Comparison of ENCODE assay signal across 19 mouse cellular contexts in the genomic region with DNA sequence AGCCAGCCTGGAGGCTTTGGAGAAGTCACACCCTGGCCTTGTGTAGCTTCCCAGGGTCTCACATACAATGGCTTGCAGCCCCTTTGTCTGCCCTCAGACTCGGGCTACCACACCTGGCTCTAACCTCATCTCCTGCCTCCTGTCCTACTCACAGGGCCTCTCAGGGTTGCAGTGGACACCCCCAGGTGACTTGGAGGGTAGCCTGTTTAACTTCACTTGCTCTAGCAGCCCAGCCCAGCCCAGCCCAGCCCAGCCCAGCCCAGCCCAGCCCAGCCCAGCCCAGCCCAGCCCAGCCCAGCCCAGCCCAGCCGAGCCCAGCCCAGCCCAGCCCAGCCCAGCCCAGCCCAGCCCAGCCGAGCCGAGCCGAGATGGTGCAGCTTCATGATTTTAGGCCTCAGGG. TPM values are rescaled to one million over a fixed set of nuclear protein-coding genes. Genes with fewer than 3 reads are reported as not detected.
A peak's percentile ranks its signal among the peaks of the same experiment; 100 is the strongest.
DNase-seq lines count a peak whose midpoint lies in the region; ATAC-seq lines count a peak whose summit lies in the region.
"Had no signal": no experiment of that assay in that cellular context is flagged by ENCODE, and none has a peak within 500 bp of the region (broad histone marks: within the 10 kb centered on the region; RNA-seq: fewer than 3 reads in every experiment).

No protein-coding gene starts in this region.

- no peaks in the 10 kb centered on the region for H3K36me3 ChIP-seq in heart, embryonic 10.5 days
- H3K36me3 ChIP-seq in hindbrain, embryonic 10.5 days, result no peaks in the 10 kb centered on the region; the same call in 1 of the 2 replicates
- H3K36me3 ChIP-seq in hindbrain, embryonic 16.5 days (ENCODE audit: control insufficient read depth, insufficient read depth, low read length), result no peaks in the 10 kb centered on the region
- H3K36me3 ChIP-seq in embryonic facial prominence, embryonic 12.5 days, result no peaks in the 10 kb centered on the region; the same call in 1 of the 2 replicates
- H3K36me3 ChIP-seq in limb, embryonic 13.5 days, result 0 out of 2 replicates have a peak, but pooled peaks cover 6% of the 10 kb centered on the region
- H3K36me3 ChIP-seq: hindbrain, embryonic 13.5 days; kidney, embryonic 15.5 days had no signal

- ATAC-seq in hindbrain, embryonic 16.5 days, result no peak
- no peak for ATAC-seq in embryonic facial prominence, embryonic 12.5 days (ENCODE audit: insufficient number of reproducible peaks, insufficient read depth, low FRiP score, low TSS enrichment)
- no peak for ATAC-seq in limb, embryonic 13.5 days (ENCODE audit: low FRiP score, low read depth)
- ATAC-seq in granulocyte monocyte progenitor cell, adult 5-6 weeks (replicated peaks; ENCODE audit: poor library complexity, severe bottlenecking), result no peak
- ATAC-seq: CD4-positive, CD25-positive, alpha-beta regulatory T cell, adult 4 months; Patski had no signal

- DNase-seq in heart, embryonic 10.5 days (ENCODE audit: low spot score), result no peak
- no peak for DNase-seq in heart, adult 8-10 months (ENCODE audit: low spot score)
- DNase-seq in hindbrain, embryonic 10.5 days (ENCODE audit: low spot score), result no peak
- no peak for DNase-seq in thymus, postnatal 10 days (ENCODE audit: low spot score in 2 of 2)
- DNase-seq: cerebellum, adult 9-10 months; lung, embryonic 14.5 days; thymus, adult 2 months had no signal

- H3K4me3 ChIP-seq in heart, embryonic 10.5 days, result no peak overlapping the region
- no peak overlapping the region for H3K4me3 ChIP-seq in hindbrain, embryonic 10.5 days
- H3K4me3 ChIP-seq in hindbrain, embryonic 16.5 days (ENCODE audit: low read length), result no peak overlapping the region
- no peak overlapping the region for H3K4me3 ChIP-seq in embryonic facial prominence, embryonic 12.5 days
- no peak overlapping the region for H3K4me3 ChIP-seq in limb, embryonic 13.5 days
- H3K4me3 ChIP-seq: heart, adult 2 months; hindbrain, embryonic 13.5 days; kidney, embryonic 15.5 days had no signal

- peaks cover 43% of the 10 kb centered on the region for H3K4me1 ChIP-seq in heart, embryonic 10.5 days
- H3K4me1 ChIP-seq in hindbrain, embryonic 10.5 days (replicated peaks), result peaks cover 41% of the 10 kb centered on the region
- no peaks in the 10 kb centered on the region for H3K4me1 ChIP-seq in hindbrain, embryonic 16.5 days (ENCODE audit: control insufficient read depth, insufficient read depth, low read depth, low read length)
- peaks cover 44% of the 10 kb centered on the region for H3K4me1 ChIP-seq in embryonic facial prominence, embryonic 12.5 days
- H3K4me1 ChIP-seq in limb, embryonic 13.5 days, result peaks cover 52% of the 10 kb centered on the region

- H3K9ac ChIP-seq in hindbrain, embryonic 16.5 days (ENCODE audit: low read depth, low read length), result no peak overlapping the region
- H3K9ac ChIP-seq in embryonic facial prominence, embryonic 12.5 days, result no peak overlapping the region
- H3K9ac ChIP-seq in limb, embryonic 13.5 days, result no peak overlapping the region
- H3K9ac ChIP-seq: hindbrain, embryonic 13.5 days; kidney, embryonic 15.5 days; lung, embryonic 14.5 days had no signal

- 8% methylated on average over 5 of the region's 5 CpGs for WGBS in heart, embryonic 10.5 days
- 17% methylated on average over 5 of the region's 5 CpGs for WGBS in hindbrain, embryonic 10.5 days
- 15% methylated on average over 5 of the region's 5 CpGs for WGBS in hindbrain, embryonic 16.5 days
- 9% methylated on average over 5 of the region's 5 CpGs for WGBS in embryonic facial prominence, embryonic 12.5 days
- WGBS in limb, embryonic 13.5 days, result 9% methylated on average over 5 of the region's 5 CpGs

- peak overlapping the region; percentile 62; the same call in 1 of the 2 replicates for H3K27ac ChIP-seq in heart, embryonic 10.5 days
- H3K27ac ChIP-seq in hindbrain, embryonic 10.5 days, result peak overlapping the region; percentile 23; the same call in 1 of the 2 replicates
- no peak overlapping the region for H3K27ac ChIP-seq in hindbrain, embryonic 16.5 days (ENCODE audit: low read depth, low read length)
- H3K27ac ChIP-seq in embryonic facial prominence, embryonic 12.5 days, result peak overlapping the region; percentile 25; the same call in 1 of the 2 replicates
- peak overlapping the region; percentile 63; the same call in 1 of the 2 replicates for H3K27ac ChIP-seq in limb, embryonic 13.5 days
- H3K27ac ChIP-seq: heart, adult 2 months; hindbrain, embryonic 13.5 days; macrophage had no signal

- H3K4me2 ChIP-seq in hindbrain, embryonic 16.5 days (ENCODE audit: low read length), result no peak overlapping the region
- H3K4me2 ChIP-seq in embryonic facial prominence, embryonic 12.5 days (replicated peaks), result no peak overlapping the region
- H3K4me2 ChIP-seq in limb, embryonic 13.5 days (replicated peaks), result no peak overlapping the region
- H3K4me2 ChIP-seq: hindbrain, embryonic 13.5 days; kidney, embryonic 15.5 days; lung, embryonic 14.5 days; midbrain, embryonic 11.5 days had no signal

- no peaks in the 10 kb centered on the region for H3K9me3 ChIP-seq in heart, embryonic 10.5 days
- no peaks in the 10 kb centered on the region for H3K9me3 ChIP-seq in hindbrain, embryonic 10.5 days
- H3K9me3 ChIP-seq in hindbrain, embryonic 16.5 days (ENCODE audit: control insufficient read depth, low read length), result no peaks in the 10 kb centered on the region
- no peaks in the 10 kb centered on the region for H3K9me3 ChIP-seq in embryonic facial prominence, embryonic 12.5 days
- H3K9me3 ChIP-seq in limb, embryonic 13.5 days, result no peaks in the 10 kb centered on the region
- H3K9me3 ChIP-seq: hindbrain, embryonic 13.5 days; kidney, embryonic 15.5 days had no signal

- H3K27me3 ChIP-seq in heart, embryonic 10.5 days (ENCODE audit: insufficient read depth, poor library complexity, severe bottlenecking), result peaks cover 13% of the 10 kb centered on the region; the same call in 1 of the 2 replicates
- no peaks in the 10 kb centered on the region for H3K27me3 ChIP-seq in hindbrain, embryonic 10.5 days (ENCODE audit: insufficient read depth, poor library complexity, severe bottlenecking)
- H3K27me3 ChIP-seq in hindbrain, embryonic 16.5 days (replicated peaks; ENCODE audit: control insufficient read depth, insufficient read depth, low read length), result no peaks in the 10 kb centered on the region
- H3K27me3 ChIP-seq in embryonic facial prominence, embryonic 12.5 days, result no peaks in the 10 kb centered on the region
- H3K27me3 ChIP-seq in limb, embryonic 13.5 days, result no peaks in the 10 kb centered on the region
- H3K27me3 ChIP-seq: hindbrain, embryonic 13.5 days; kidney, embryonic 15.5 days; Patski had no signal

RNA-seq across cellular contexts. Expression of a gene that starts 43.5 kb away (rescaled TPM):
- 8.7 and 13.5 TPM in 2 replicates for polyA plus RNA-seq in heart, embryonic 10.5 days (2016; fragmentation: Nextera tagmentation; extraction: Ambion mirVana)
- 1 to 10 TPM; 6.6 to 9.5 (median 7.1) TPM for total RNA-seq in heart, adult 8-10 months (2022)
- polyA plus RNA-seq in hindbrain, embryonic 10.5 days (2016; fragmentation: Nextera tagmentation; extraction: Ambion mirVana), result 28.2 and 29.2 TPM in 2 replicates
- polyA plus RNA-seq in hindbrain, embryonic 16.5 days (2015; fragmentation: Nextera tagmentation; extraction: Ambion mirVana), result 10.3 and 11.0 TPM in 2 replicates
- 60.5 and 63.2 TPM in 2 replicates for polyA plus RNA-seq in embryonic facial prominence, embryonic 12.5 days (2016; fragmentation: Nextera tagmentation; extraction: Ambion mirVana)
- 61.7 and 70.0 TPM in 2 replicates for polyA plus RNA-seq in limb, embryonic 13.5 days (2015; fragmentation: Nextera tagmentation; extraction: Ambion mirVana)
- total RNA-seq in granulocyte monocyte progenitor cell, adult 5-6 weeks (2014; fragmentation: Nextera tagmentation), result not detected in 2 replicates
- not detected in 2 replicates for total RNA-seq in granulocyte monocyte progenitor cell, adult 5-6 weeks (2017)
- total RNA-seq: common myeloid progenitor, adult 5-6 weeks had no signal
- polyA plus RNA-seq: CD4-positive, CD25-positive, alpha-beta regulatory T cell, adult 4 months; macrophage had no signal

RNA-seq across cellular contexts. Expression of a gene that starts 53.6 kb away (rescaled TPM):
- 125 and 140 TPM in 2 replicates for polyA plus RNA-seq in heart, embryonic 10.5 days (2016; fragmentation: Nextera tagmentation; extraction: Ambion mirVana)
- total RNA-seq in heart, adult 8-10 months (2022), result 100 to 1,000 TPM; 125 to 142 (median 127) TPM
- 122 and 150 TPM in 2 replicates for polyA plus RNA-seq in hindbrain, embryonic 10.5 days (2016; fragmentation: Nextera tagmentation; extraction: Ambion mirVana)
- 227 and 242 TPM in 2 replicates for polyA plus RNA-seq in hindbrain, embryonic 16.5 days (2015; fragmentation: Nextera tagmentation; extraction: Ambion mirVana)
- polyA plus RNA-seq in embryonic facial prominence, embryonic 12.5 days (2016; fragmentation: Nextera tagmentation; extraction: Ambion mirVana), result 144 and 146 TPM in 2 replicates
- polyA plus RNA-seq in limb, embryonic 13.5 days (2015; fragmentation: Nextera tagmentation; extraction: Ambion mirVana), result 117 and 118 TPM in 2 replicates
- total RNA-seq in granulocyte monocyte progenitor cell, adult 5-6 weeks (2014; fragmentation: Nextera tagmentation), result 44.9 and 52.5 TPM in 2 replicates
- total RNA-seq in granulocyte monocyte progenitor cell, adult 5-6 weeks (2017), result 28.9 and 29.8 TPM in 2 replicates
